In the genomic region with DNA sequence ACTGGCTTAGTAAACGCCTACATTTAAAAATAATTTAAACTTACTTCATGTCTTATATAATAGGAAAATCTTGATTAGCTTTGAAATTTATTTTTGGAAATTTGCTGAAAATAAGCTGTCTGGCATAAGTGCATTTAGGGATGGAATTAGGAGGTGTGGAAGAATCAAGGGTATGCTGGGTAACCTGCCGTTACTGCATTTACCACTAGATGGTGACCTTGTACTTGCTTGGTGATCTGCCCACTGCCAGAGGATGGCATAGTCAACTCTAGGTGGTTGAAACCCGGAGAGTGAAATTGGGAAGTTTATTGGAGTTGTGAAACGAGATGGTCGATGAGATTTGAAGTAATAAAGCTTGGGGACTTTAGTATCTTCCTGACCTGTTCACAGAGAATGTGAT, we compare ENCODE assay signal across 8 mouse cellular contexts.
DNase-seq lines count a peak whose midpoint lies in the region; ATAC-seq and TF ChIP-seq lines count a peak whose summit lies in the region.

No protein-coding gene starts in this region.

- no peak for TF ChIP-seq POLR2A in heart, adult 2 months (IDR thresholded peaks at IDR 0.05; ENCODE audit: insufficient read depth, low read depth, low read length)

- H3K4me1 ChIP-seq in heart, adult 2 months (ENCODE audit: control insufficient read depth, insufficient read depth, low read length): no peaks in the 10 kb centered on the region
- H3K4me1 ChIP-seq in heart, embryonic 11.5 days (ENCODE audit: control insufficient read depth, insufficient read depth, low read length): no peaks in the 10 kb centered on the region
- no peaks in the 10 kb centered on the region for H3K4me1 ChIP-seq in midbrain, embryonic 13.5 days (replicated peaks)

- TF ChIP-seq CTCF in heart, adult 2 months (IDR thresholded peaks at IDR 0.05): peak; percentile 78

- H3K4me2 ChIP-seq in heart, embryonic 11.5 days: no peak overlapping the region
- no peak overlapping the region for H3K4me2 ChIP-seq in midbrain, embryonic 13.5 days (replicated peaks)

- DNase-seq in heart, adult 2 months: no peak
- peak; percentile 36 for DNase-seq in ES-CJ7 (ENCODE audit: low read depth, low spot score)
- peak; percentile 35 to 66 for DNase-seq in cerebellum, postnatal 36 days
- DNase-seq in heart, postnatal 14 days: peak; percentile 3 to 44
- DNase-seq in layer of hippocampus, postnatal 14 days (ENCODE audit: low spot score in 2 of 2): peak; percentile 64 to 82
- DNase-seq in spleen, postnatal 10 days (ENCODE audit: low spot score in 2 of 2): no peak

- ATAC-seq in heart, embryonic 11.5 days (replicated peaks; ENCODE audit: insufficient number of reproducible peaks, low FRiP score, low TSS enrichment): no peak; the same call in 1 of the 2 replicates
- ATAC-seq in midbrain, embryonic 13.5 days: peak; percentile 76

- no peaks in the 10 kb centered on the region for H3K9me3 ChIP-seq in heart, embryonic 11.5 days (replicated peaks; ENCODE audit: control insufficient read depth, low read length)
- no peaks in the 10 kb centered on the region for H3K9me3 ChIP-seq in midbrain, embryonic 13.5 days

- no peaks in the 10 kb centered on the region for H3K27me3 ChIP-seq in heart, adult 2 months (ENCODE audit: control insufficient read depth, insufficient read depth, low read length)
- H3K27me3 ChIP-seq in heart, embryonic 11.5 days (ENCODE audit: control insufficient read depth, insufficient read depth, low read length): no peaks in the 10 kb centered on the region
- H3K27me3 ChIP-seq in midbrain, embryonic 13.5 days: no peaks in the 10 kb centered on the region

- TF ChIP-seq EP300 in heart, adult 2 months (IDR thresholded peaks at IDR 0.05; ENCODE audit: insufficient read depth, low read depth, low read length): no peak

- H3K79me2 ChIP-seq in heart, adult 2 months (replicated peaks; ENCODE audit: control insufficient read depth, insufficient read depth, low read length): no peaks in the 10 kb centered on the region

- intact Hi-C loops in heart, adult 2 months (cut with DNase I): loop anchor here (5.0 kb wide), 1 partner anchor 1548 kb away; no protein-coding TSS in a partner anchor
- intact Hi-C loops in heart, postnatal 14 days (cut with DNase I): loop anchor here (2.0 to 10.0 kb wide), 3 partner anchors 302 to 1547 kb away; no protein-coding TSS in a partner anchor

- no peak overlapping the region for H3K4me3 ChIP-seq in heart, adult 2 months
- H3K4me3 ChIP-seq in heart, embryonic 11.5 days (ENCODE audit: low read depth, low read length): no peak overlapping the region
- no peak overlapping the region for H3K4me3 ChIP-seq in midbrain, embryonic 13.5 days (replicated peaks)

- H3K36me3 ChIP-seq in heart, adult 2 months (ENCODE audit: control insufficient read depth, insufficient read depth, low read length): no peaks in the 10 kb centered on the region
- H3K36me3 ChIP-seq in heart, embryonic 11.5 days (ENCODE audit: control insufficient read depth, insufficient read depth, low read length): no peaks in the 10 kb centered on the region
- no peaks in the 10 kb centered on the region for H3K36me3 ChIP-seq in midbrain, embryonic 13.5 days

- H3K27ac ChIP-seq in heart, adult 2 months: no peak overlapping the region
- H3K27ac ChIP-seq in heart, embryonic 11.5 days (ENCODE audit: low read depth, low read length): no peak overlapping the region
- H3K27ac ChIP-seq in midbrain, embryonic 13.5 days: no peak overlapping the region

- WGBS in heart, adult 2 months: 23% methylated on average over 5 of the region's 5 CpGs
- 38% methylated on average over 5 of the region's 5 CpGs for WGBS in heart, embryonic 11.5 days (ENCODE audit: insufficient replicate concordance)
- WGBS in midbrain, embryonic 13.5 days: 45% methylated on average over 5 of the region's 5 CpGs

- no peak overlapping the region for H3K9ac ChIP-seq in heart, adult 2 months (ENCODE audit: low read depth, low read length)
- H3K9ac ChIP-seq in heart, embryonic 11.5 days (ENCODE audit: low read depth, low read length): no peak overlapping the region
- H3K9ac ChIP-seq in midbrain, embryonic 13.5 days (replicated peaks): no peak overlapping the region

Comparison
In these comparisons a context has a peak if more than half of its experiments do, and no peak if none do; other contexts are left out.
1. DNase-seq: peak in ES-CJ7 (single experiment), cerebellum, postnatal 36 days (2 of 2), heart, postnatal 14 days (2 of 2) and layer of hippocampus, postnatal 14 days (2 of 2); none in heart, adult 2 months (0 of 2) and spleen, postnatal 10 days (0 of 2).